Mouse (Mus musculus) kidney, adult 9 months (tissue): ENCODE data around the gene Gm13090.
A peak's percentile ranks its signal among the peaks of the same experiment; 100 is the strongest.

Experiments used
- DNase-seq: peaks from one replicate; pipeline ENCODE4 v3.0.0; 2022

Gm13090 gene

DNA sequence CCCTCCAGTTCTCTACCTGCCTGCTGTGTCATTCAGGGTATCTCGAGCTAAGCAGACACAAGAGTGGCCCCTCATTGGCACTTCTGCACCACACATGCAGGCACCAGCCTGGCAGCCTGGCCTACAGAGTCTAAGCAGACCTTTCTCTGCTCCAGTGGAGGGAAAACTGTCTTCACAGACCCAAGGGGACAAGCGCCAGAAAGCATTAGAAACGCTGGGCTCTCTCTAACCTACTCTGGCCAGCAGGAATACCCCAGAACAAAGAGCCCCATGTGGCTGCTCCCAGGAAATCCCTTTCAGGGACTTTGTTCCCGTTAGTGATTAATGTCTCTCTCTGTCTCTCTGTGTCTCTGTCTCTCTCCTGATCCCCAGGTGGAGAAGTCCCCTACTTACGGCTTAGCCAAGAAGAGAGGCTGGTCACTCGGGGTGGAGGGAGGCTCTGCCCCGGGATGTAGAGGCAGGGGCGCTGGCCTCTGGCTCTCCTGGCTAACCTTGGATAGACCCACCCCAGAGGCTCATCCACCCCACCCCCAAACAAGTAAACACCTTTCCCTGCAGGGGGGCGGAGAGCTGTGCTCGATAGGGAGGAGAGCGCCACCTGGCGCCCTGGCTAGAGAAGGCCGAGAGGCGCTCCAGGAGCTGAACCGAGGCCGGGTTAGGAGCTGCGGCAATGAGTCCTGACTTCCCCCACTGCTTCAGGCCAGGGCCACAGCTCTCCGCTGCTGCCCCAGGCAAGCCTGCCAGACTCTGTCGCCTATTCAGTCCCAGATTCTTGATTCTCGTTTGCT is 49.9 kb downstream of the Gm13090 start:
- peak; percentile 73 for DNase-seq

DNA sequence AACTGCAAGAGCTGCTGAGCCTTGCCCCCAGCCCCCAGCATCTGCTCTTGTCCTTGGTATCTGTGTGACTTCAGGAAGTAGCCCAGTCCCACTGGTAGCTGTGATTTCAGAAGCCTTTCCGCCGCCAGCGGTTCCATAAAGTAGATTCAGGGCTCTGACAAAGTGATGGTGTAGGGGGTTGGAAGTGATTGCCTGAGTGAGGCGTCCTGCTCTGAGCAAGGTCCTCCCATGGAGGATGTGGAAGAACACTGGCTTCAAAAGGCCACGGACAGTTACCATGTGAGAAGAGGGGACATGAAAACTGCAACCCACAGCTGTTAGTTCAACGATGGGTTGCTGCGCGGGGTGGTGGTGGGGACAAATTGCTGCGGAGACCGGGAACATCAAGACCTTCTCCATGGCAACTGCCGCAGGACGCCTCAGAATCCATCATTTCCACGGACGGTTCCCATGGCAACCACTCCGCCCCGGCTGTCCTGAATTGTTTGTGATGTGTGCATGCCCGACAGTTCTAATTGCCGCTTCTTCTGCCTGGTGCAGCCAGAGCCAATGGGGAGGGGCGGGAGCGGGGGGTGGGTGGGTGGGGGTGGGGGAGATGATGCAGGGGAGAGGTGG is 51.1 kb downstream of the Gm13090 start:
- no peak for DNase-seq
